Mouse (Mus musculus) neural tube, embryonic 13.5 days (tissue): ENCODE data around the gene Zmynd10. TPM values are rescaled to one million over a fixed set of nuclear protein-coding genes. Genes with fewer than 3 reads are reported as not detected.

ENCODE experiments used
- ATAC-seq: fragments of 200-750 bp; cut with Nextera tagmentation; 2 replicates; pipeline ENCODE4 v1.8.0; 2017; ENCODE audit warnings: low read depth, mild to moderate bottlenecking, moderate TSS enrichment, moderate library complexity
- H3K27ac ChIP-seq: fragments of 300-500 bp; sonication (generic); replicated peaks from 2 replicates; pipeline ENCODE4 v1.5.1; 2015; ENCODE audit warnings: moderate library complexity, mild to moderate bottlenecking, inconsistent platforms
- H3K27me3 ChIP-seq: fragments of 300-500 bp; sonication (generic); 2 replicates; pipeline ENCODE4 v1.6.1; 2015; ENCODE audit warnings: mild to moderate bottlenecking, inconsistent platforms
- H3K36me3 ChIP-seq: fragments of 300-500 bp; sonication (generic); 2 replicates; pipeline ENCODE4 v1.6.1; 2015; ENCODE audit warnings: mild to moderate bottlenecking, inconsistent platforms
- H3K4me1 ChIP-seq: fragments of 300-500 bp; sonication (generic); replicated peaks from 2 replicates; pipeline ENCODE4 v1.6.1; 2015; ENCODE audit warnings: inconsistent platforms
- H3K4me2 ChIP-seq: fragments of 300-500 bp; sonication (generic); 2 replicates; pipeline ENCODE4 v1.6.1; 2015; ENCODE audit warnings: inconsistent platforms, mild to moderate bottlenecking, moderate library complexity
- H3K4me3 ChIP-seq: fragments of 300-500 bp; sonication (generic); 2 replicates; pipeline ENCODE4 v1.5.1; 2015; ENCODE audit warnings: mild to moderate bottlenecking, inconsistent platforms
- H3K9ac ChIP-seq: fragments of 300-500 bp; sonication (generic); 2 replicates; pipeline ENCODE4 v1.6.1; 2015; ENCODE audit warnings: moderate library complexity, mild to moderate bottlenecking, inconsistent platforms
- H3K9me3 ChIP-seq: fragments of 300-500 bp; sonication (generic); 2 replicates; pipeline ENCODE4 v1.6.1; 2016; ENCODE audit warnings: inconsistent platforms
- WGBS: fragments of 180-500 bp; shearing (Covaris S2); methylation state at CpG from one replicate; pipeline ENCODE4 v1.1.7; 2015; 5-methylcytosine and 5-hydroxymethylcytosine counted together
- polyA plus RNA-seq: library from polyadenylated mRNA; unstranded; fragments of >200 nt; fragmentation: Nextera tagmentation; extraction: Ambion mirVana; gene quantifications from 2 replicates; pipeline ENCODE4 v1.2.1, GENCODE M21; 2015

Gene Zmynd10
- polyA plus RNA-seq, 1 experiment from 2014 or later = 1.3 TPM

DNA sequence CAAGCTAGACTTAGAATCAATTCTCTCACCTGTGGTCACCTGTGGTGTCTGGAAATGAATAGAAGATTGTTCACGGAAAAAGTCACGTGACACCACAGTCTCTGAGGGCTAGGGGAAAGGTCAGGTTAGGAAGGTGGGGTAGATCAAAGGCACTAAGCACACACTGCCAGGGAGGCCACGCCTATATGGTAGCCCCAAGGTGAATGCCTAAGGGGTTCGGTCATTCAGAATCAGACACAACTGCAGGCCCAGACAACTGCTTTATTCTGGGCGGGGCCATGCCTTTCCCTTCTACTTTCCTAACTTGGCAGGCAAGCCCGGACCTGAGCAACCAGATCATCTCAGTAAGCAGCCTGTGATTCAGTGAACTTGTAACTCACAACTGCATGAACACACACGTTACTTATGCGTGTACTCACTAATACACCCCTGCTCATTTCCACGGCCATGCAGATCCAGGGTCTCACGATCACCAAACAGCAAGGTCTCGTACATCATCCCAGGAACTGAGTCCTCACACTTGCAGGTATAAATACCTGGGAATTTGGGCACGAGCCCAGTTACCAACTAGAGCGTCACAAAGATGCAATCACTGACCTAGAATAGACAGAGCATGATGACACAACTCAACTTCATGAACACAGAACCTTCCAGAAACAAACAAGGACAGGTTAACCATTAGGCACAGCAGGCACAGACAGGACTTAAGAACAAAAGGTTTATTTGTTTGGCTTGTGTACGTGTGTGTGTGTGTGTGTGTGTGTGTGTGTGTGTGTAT lies 28.7 kb downstream of the Zmynd10 start:
- H3K4me1 ChIP-seq = peaks cover 55% of the 10 kb centered on the region
- no peaks in the 10 kb centered on the region for H3K9me3 ChIP-seq
- H3K4me2 ChIP-seq = no peak overlapping the region
- no peak overlapping the region for H3K9ac ChIP-seq
- no peak overlapping the region for H3K4me3 ChIP-seq
- 88% methylated on average over 14 of the region's 14 CpGs for WGBS
- peaks cover 41% of the 10 kb centered on the region for H3K36me3 ChIP-seq
- H3K27me3 ChIP-seq = no peaks in the 10 kb centered on the region
- ATAC-seq = no peak
- no peak overlapping the region for H3K27ac ChIP-seq

DNA sequence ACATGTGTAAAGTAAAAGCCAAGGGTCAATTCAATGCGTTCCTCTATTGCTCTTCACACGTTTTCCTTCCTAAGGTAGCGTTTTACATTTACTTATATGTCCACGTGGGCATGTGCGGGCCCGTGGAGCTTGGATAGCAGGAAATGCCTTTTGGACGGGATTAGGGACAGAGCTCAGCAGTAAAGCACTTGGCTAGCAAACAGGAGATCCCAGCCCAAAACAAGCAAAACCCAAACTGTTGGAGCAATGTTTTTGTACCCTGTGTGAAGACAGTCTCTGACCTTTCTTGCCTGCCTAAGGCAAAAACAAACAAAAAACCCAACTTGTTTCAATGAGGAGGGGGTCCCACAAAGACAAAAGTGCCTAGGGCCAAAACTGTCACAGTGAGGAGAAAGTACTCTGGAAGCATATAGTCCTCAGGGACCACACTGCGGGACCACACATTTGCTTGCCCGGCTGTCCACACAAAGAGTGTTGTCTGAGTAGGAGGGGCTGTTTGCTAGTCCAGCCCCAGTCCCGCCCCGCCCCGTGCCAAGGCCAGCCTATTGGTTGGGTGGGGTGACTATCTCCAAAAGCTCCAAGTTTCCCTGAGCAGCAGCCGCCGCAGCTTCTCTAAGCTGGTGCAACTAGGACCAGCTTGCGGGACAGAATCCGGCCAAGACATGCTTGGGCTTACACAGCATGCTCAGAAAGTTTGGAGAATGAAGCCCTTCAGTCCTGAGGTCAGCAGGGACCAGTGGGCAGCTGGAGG lies 29.4 kb downstream of the Zmynd10 start, which contains the start of gene Hyal1:
TSS of gene Hyal1 (plus strand) at position 571 of the 751 bp plus-strand sequence.
- peak within 1 kb of the TSS; percentile 58 for H3K9ac ChIP-seq

DNA sequence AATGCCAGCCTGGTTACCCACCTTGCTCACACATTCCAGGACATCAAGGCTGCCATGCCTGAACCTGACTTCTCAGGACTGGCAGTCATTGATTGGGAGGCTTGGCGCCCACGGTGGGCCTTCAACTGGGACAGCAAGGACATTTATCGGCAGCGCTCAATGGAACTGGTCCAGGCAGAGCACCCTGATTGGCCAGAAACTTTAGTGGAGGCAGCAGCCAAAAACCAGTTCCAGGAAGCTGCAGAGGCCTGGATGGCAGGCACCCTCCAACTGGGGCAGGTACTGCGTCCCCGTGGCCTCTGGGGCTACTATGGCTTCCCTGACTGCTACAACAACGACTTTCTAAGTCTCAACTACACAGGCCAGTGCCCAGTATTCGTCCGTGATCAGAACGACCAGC lies 30.8 kb downstream of the Zmynd10 start:
- ATAC-seq = no peak
- peaks cover 51% of the 10 kb centered on the region for H3K4me1 ChIP-seq
- H3K27me3 ChIP-seq = no peaks in the 10 kb centered on the region
- H3K4me2 ChIP-seq = no peak overlapping the region
- no peak overlapping the region for H3K4me3 ChIP-seq
- no peaks in the 10 kb centered on the region for H3K9me3 ChIP-seq
- peaks cover 24% of the 10 kb centered on the region for H3K36me3 ChIP-seq
- no peak overlapping the region for H3K9ac ChIP-seq
- WGBS = 96% methylated on average over 10 of the region's 10 CpGs
- no peak overlapping the region for H3K27ac ChIP-seq

More for the DNA sequence above, 29.4 kb downstream of the Zmynd10 start, which contains the start of gene Hyal1:
- 31% methylated on average over 16 of the region's 16 CpGs for WGBS
- peak within 1 kb of the TSS; percentile 51 for H3K4me2 ChIP-seq
- no peaks in the 10 kb centered on the region for H3K27me3 ChIP-seq
- H3K9me3 ChIP-seq = no peaks in the 10 kb centered on the region
- peaks cover 33% of the 10 kb centered on the region for H3K36me3 ChIP-seq
- H3K27ac ChIP-seq = peak within 1 kb of the TSS; percentile 62
- H3K4me3 ChIP-seq = peak within 1 kb of the TSS; percentile 31
- peaks cover 55% of the 10 kb centered on the region for H3K4me1 ChIP-seq
- ATAC-seq = peak; percentile 41; the same call in 1 of the 2 replicates

DNA sequence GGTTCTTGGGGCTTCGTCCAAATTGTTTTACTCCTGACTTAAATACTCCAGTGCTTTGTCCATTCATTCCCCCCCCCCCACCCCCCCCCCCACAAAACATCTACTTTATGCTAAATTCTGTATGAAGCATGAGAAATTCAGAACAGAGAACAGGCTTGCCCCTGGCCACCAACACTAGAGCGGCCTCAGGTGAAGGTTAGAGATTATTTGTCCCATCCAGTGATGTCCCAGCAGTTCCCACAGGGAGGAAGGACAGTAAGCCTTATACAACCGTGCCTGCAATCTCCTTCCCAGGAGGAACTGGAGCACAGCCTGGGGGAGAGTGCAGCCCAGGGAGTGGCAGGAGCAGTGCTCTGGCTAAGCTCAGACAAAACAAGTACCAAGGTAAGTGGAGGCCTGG lies 31.5 kb downstream of the Zmynd10 start, which contains the start of gene Naa80:
TSS of gene Naa80 (plus strand) at position 301 of the 400 bp plus-strand sequence.
- peak within 1 kb of the TSS; percentile 88; the same call in 1 of the 2 replicates for H3K27ac ChIP-seq
- H3K4me1 ChIP-seq = peaks cover 51% of the 10 kb centered on the region
- peak within 1 kb of the TSS; percentile 85; the same call in 1 of the 2 replicates for H3K9ac ChIP-seq
- peak within 1 kb of the TSS; percentile 97; the same call in 1 of the 2 replicates for H3K4me2 ChIP-seq
- no peaks in the 10 kb centered on the region for H3K27me3 ChIP-seq
- 80% methylated on average over 3 of the region's 3 CpGs for WGBS
- ATAC-seq = no peak
- peaks cover 24% of the 10 kb centered on the region for H3K36me3 ChIP-seq
- no peaks in the 10 kb centered on the region for H3K9me3 ChIP-seq
- H3K4me3 ChIP-seq = no peak within 1 kb of the TSS

DNA sequence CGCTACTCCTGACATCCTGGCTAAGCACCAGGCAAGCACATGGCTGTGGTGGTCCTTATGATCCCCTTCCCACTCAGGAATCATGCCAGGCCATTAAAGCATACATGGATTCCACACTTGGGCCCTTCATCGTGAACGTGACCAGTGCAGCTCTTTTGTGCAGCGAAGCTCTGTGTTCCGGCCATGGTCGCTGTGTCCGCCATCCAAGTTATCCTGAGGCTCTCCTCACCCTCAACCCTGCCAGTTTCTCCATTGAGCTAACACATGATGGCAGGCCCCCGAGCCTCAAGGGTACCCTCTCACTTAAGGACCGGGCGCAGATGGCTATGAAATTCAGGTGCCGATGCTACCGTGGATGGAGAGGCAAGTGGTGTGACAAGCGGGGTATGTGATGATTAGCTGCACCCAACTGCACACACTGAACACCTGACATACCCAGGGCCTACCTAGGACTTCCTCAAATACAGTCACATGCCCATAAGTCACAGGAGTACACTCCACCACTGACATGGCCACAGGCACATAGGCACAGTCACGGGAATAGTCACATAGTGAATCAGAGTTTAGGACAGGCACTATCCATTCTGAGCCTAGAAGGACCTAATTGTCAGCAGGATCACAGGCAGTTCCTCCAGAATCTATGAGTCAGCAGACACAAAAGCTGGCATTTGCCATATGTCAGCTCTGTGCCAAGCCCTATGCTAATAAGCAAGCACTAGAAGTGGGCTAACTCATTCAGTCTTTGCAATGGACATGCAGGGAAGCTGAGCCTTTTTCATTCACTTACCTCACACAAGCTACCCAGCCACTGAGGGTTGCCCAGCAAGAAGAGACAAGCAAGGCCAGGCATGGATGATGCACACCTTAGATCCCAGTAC lies 32.2 kb downstream of the Zmynd10 start:
- no peak for ATAC-seq
- peak overlapping the region; percentile 85; the same call in 1 of the 2 replicates for H3K9ac ChIP-seq

DNA sequence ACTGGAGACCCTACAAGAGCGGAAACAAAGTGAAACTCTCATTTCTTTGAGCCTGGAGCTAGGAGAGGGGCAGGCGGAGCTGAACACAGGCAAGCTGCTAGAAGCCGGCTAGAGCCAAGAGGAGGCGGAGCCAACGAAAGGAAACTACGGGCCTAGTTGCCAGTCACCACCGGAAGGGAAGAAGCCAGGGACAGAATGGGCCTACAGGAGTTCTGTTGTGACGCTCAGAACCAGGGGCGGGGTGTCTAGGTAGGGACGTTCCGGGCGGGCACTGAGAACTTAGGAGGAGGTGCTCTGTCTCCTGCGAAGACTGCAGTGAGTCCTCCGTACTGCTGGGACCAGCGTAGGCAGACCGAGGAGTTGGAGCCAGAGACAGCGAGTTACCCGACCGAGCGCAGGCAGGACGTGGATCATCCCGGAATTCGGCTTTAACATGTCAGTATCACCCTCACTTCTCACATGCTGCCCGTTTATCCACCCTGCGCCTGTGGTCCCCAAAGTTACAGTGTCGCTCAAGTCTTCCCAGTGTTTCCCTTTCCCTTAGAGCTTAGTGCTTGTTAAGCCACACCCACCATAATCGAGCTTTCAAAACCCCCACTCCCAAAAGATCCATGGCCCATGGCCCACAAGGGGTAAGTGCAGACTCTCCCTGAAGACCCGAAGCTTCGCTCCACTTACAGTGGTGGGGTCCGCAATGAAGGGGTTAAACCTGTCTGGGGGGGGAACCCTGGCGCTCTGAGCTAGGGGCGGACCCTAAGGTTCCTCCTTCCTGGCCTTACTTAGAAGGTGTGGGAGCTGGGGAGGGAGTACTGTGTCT lies 33.6 kb downstream of the Zmynd10 start, which contains the start of gene Hyal3:
TSS of gene Hyal3 (plus strand) at position 318 of the 817 bp plus-strand sequence.
- peak; percentile 73 for ATAC-seq
- WGBS = under 1% methylated on average over 32 of the region's 32 CpGs
- peaks cover 50% of the 10 kb centered on the region for H3K4me1 ChIP-seq

More for the DNA sequence above, 32.2 kb downstream of the Zmynd10 start:
- peak overlapping the region; percentile 97; the same call in 1 of the 2 replicates for H3K4me2 ChIP-seq
- peak overlapping the region; percentile 88; the same call in 1 of the 2 replicates for H3K27ac ChIP-seq
- no peaks in the 10 kb centered on the region for H3K9me3 ChIP-seq
- WGBS = 90% methylated on average over 14 of the region's 14 CpGs
- peaks cover 25% of the 10 kb centered on the region for H3K36me3 ChIP-seq
- no peak overlapping the region for H3K4me3 ChIP-seq
- H3K27me3 ChIP-seq = no peaks in the 10 kb centered on the region
- peaks cover 51% of the 10 kb centered on the region for H3K4me1 ChIP-seq

DNA sequence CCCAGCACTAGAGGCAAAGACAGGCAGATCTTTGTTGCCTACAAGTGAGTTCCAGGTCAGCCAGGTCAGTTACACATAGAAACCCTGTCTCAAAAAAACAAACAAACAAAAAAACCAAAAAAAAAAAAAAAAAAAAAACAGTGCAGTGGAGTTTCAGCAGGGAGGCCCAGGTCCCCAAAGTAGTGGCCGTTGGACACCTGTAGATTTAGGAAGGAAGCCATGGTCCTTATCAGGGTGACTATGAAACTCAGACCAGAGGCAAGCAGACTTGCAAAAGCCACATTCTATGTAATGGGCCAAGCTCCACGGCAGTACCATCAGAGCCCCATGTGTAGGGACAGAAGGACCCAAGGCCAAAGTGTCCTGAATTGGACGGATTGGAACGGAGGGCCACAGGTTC lies 34.5 kb downstream of the Zmynd10 start:
- peak overlapping the region; percentile 88; the same call in 1 of the 2 replicates for H3K27ac ChIP-seq
- H3K9ac ChIP-seq = peak overlapping the region; percentile 85
- H3K36me3 ChIP-seq = peaks cover 16% of the 10 kb centered on the region
- H3K9me3 ChIP-seq = no peaks in the 10 kb centered on the region
- H3K4me1 ChIP-seq = peaks cover 41% of the 10 kb centered on the region
- H3K27me3 ChIP-seq = no peaks in the 10 kb centered on the region
- 82% methylated on average over 4 of the region's 4 CpGs for WGBS
- H3K4me3 ChIP-seq = peak overlapping the region; percentile 63
- peak overlapping the region; percentile 97 for H3K4me2 ChIP-seq
- no peak for ATAC-seq

More for the DNA sequence above, 33.6 kb downstream of the Zmynd10 start, which contains the start of gene Hyal3:
- peak within 1 kb of the TSS; percentile 88 for H3K27ac ChIP-seq
- H3K4me2 ChIP-seq = peak within 1 kb of the TSS; percentile 97
- no peaks in the 10 kb centered on the region for H3K9me3 ChIP-seq
- peaks cover 16% of the 10 kb centered on the region for H3K36me3 ChIP-seq
- no peaks in the 10 kb centered on the region for H3K27me3 ChIP-seq
- H3K9ac ChIP-seq = peak within 1 kb of the TSS; percentile 85
- peak within 1 kb of the TSS; percentile 63 for H3K4me3 ChIP-seq

DNA sequence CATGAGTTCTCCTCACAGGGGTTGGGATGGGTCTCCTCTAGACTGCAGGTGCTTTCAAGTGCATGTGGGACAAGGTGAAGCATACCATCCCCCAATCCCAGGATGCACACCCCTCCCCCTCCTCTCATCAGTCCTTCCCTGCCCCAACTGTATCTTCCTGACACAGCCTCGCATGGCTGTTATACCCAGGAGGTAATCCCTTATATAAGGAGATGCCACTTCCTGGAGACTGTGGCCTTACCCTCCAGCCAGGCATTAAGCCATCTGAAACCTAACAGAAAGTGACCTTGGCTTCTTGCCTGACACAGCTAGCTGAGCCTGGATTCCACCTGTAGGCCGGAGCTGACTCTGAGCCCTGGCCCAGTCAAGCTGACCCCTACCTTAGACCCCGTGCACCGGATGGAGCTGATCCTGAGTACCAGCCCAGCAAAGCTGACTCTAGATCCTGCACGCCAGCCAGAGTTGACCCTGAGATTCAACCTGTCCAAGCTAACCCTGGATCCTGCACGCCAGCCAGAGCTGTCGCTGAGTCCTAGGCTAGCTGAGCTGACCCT lies 35.5 kb downstream of the Zmynd10 start:
- H3K9me3 ChIP-seq = no peaks in the 10 kb centered on the region
- no peak for ATAC-seq
- no peak overlapping the region for H3K4me3 ChIP-seq
- 92% methylated on average over 7 of the region's 7 CpGs for WGBS
- H3K27me3 ChIP-seq = no peaks in the 10 kb centered on the region
- peaks cover 16% of the 10 kb centered on the region for H3K36me3 ChIP-seq
- 0 out of 2 replicates have a peak overlapping the region, but pooled peaks have one; percentile 85 for H3K9ac ChIP-seq
- H3K4me1 ChIP-seq = peaks cover 32% of the 10 kb centered on the region
- H3K4me2 ChIP-seq = no peak overlapping the region
- H3K27ac ChIP-seq = no peak overlapping the region

DNA sequence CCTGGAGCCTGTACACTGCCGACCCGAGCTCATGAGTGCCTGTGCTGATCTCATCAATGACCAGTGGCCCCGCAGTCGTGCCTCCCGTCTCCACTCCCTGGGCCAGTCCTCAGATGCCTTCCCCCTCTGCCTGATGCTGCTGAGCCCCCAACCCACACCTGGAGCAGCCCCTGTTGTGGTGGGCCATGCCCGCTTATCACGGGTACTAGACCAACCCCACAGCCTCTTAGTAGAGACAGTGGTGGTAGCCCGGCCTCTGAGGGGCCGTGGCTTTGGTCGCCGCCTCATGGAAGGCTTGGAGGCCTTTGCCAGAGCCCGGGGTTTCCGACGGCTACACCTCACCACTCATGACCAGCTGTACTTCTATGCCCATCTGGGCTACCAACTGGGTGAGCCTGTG lies 36.1 kb downstream of the Zmynd10 start:
- H3K9ac ChIP-seq = no peak overlapping the region
- H3K36me3 ChIP-seq = peaks cover 16% of the 10 kb centered on the region
- WGBS = 93% methylated on average over 14 of the region's 14 CpGs
- ATAC-seq = no peak
- H3K4me3 ChIP-seq = no peak overlapping the region
- H3K27me3 ChIP-seq = no peaks in the 10 kb centered on the region
- no peak overlapping the region for H3K4me2 ChIP-seq
- H3K27ac ChIP-seq = no peak overlapping the region
- H3K4me1 ChIP-seq = peaks cover 36% of the 10 kb centered on the region
- no peaks in the 10 kb centered on the region for H3K9me3 ChIP-seq

DNA sequence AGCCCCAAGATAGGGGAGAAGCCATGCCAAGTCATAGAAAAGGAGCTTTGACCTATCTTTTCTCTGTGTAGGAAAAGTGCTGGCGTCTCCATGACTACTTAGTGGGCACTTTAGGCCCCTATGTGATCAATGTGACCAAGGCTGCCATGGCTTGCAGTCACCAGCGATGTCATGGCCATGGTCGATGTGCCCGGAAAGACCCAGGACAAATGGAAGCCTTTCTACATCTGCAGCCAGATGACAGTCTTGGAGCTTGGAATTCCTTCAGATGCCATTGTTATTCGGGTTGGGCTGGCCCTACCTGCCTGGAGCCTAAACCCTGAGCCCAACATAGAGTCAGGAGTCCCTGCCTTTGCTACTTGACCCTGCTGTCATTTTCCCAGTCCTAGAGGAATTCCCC lies 39.4 kb downstream of the Zmynd10 start:
- no peak overlapping the region; the same call in 1 of the 2 replicates for H3K4me2 ChIP-seq
- peaks cover 20% of the 10 kb centered on the region for H3K4me1 ChIP-seq
- H3K9me3 ChIP-seq = no peaks in the 10 kb centered on the region
- H3K27ac ChIP-seq = no peak overlapping the region
- H3K4me3 ChIP-seq = no peak overlapping the region
- H3K27me3 ChIP-seq = no peaks in the 10 kb centered on the region
- no peak for ATAC-seq
- no peak overlapping the region for H3K9ac ChIP-seq
- H3K36me3 ChIP-seq = peaks cover 37% of the 10 kb centered on the region
- 88% methylated on average over 5 of the region's 5 CpGs for WGBS
